Mouse (Mus musculus) ES-E14 (cell line): Measurements from ENCODE around the gene Gxylt2.

Experiments
- CHD2 ChIP-seq: IDR thresholded peaks from 2 replicates; pipeline ENCODE4 v1.6.1; 2014; ENCODE audit warnings: mild to moderate bottlenecking, low read depth, low read length, inconsistent platforms
- ZC3H11A ChIP-seq: IDR thresholded peaks from 2 replicates; pipeline ENCODE4 v1.6.1; 2012; ENCODE audit warnings: low read depth, mild to moderate bottlenecking, inconsistent platforms, low read length, borderline replicate concordance

GRCm38 (mm10) chr6:100795797-100796196 lies 91.3 kb downstream of the Gxylt2 start:
- no peak for TF ChIP-seq ZC3H11A
- no peak for TF ChIP-seq CHD2
